Mouse (Mus musculus) central nervous system, embryonic 11.5 days (tissue): ENCODE data around the gene Clpp. TPM values are rescaled to one million over a fixed set of nuclear protein-coding genes. Genes with fewer than 3 reads are reported as not detected.

Experiments used
- polyA plus RNA-seq: library from polyadenylated mRNA; depleted of rRNA; stranded (reverse); fragments of >200 nt; gene quantifications from 2 replicates; pipeline ENCODE4 v1.2.3, GENCODE M21; 2012; rRNA removed

The Clpp gene
- 96.5 and 130 TPM in 2 replicates for polyA plus RNA-seq

GRCm38 (mm10) chr17:56990115-56990746 is at the start of gene Clpp:
TSS of gene Clpp (plus strand) at chr17:56990305.

DNA sequence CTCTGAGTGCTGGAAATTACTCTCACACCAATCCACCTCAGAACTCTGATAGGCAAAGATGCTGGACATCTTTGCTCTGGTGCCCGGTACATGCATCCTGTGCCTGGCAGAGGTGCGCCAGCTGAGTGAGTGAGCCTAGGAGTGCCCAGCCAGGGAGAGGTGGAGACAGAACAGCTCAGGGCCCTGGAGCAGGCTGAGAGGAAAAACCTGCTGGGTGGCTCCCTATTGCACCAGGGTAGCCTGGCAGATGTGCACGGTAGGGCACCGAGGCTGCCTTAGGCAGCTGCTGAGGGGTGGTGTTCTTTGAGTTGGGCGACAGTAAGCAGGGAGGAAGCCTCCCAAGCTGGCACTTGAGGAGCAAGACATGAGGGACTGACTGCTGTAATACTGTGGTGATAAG is 8.1 kb upstream of the Clpp start, which contains the start of gene Acer1:
TSS of gene Acer1 (minus strand) at position 114 of the 400 bp plus-strand sequence.

GRCm38 (mm10) chr17:56997029-56997667 is 7.0 kb downstream of the Clpp start, which contains the start of gene Alkbh7:
TSS of gene Alkbh7 (plus strand) at chr17:56997339.

GRCm38 (mm10) chr17:56999968-57000609 is 10.0 kb downstream of the Clpp start, which contains the start of gene Pspn:
TSS of gene Pspn (minus strand) at chr17:57000018.

DNA sequence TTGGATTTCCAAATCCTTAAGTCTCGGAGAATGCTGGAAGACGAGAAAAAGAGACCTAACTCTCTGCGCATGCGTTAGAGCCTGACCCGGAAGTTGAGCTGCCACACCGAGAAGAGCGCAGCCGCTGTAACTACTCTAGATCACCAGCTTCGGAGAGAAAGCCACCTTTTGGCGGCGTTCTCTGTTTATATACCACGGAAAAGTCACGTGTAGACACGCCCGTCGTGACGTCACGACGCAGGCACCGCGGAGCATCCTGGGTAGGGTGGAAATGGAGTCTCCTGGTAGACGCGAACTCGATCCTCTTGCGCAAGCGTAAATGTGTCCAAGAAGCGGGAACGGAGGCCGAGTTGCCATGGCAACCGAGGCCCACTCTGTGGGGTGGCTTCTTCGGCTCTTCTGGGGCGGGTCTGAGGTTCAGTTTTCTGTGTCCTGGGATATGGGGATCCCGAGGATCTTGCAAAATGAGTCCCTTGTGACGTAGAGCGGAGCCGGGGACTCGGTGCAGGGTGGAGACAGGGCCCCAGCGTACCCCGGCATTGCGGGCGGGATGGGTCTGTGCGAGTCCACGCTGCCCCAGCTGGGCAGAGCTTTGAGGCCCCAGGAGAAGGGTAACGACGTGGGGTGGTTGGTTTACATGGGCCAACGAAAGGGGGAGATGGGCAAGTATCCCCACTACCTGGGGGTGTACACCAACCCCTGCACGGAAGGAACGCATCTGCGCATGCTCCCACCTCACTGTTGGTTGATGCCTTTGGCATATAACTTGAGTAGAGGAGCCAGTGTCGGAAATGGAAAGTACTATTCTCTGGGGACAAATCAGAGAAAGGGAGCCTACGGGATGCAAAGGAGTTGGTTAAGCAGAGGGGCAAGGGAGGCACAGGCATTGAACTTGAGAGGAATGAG is 21.4 kb downstream of the Clpp start, which contains the start of the genes Gtf2f1 and Gm17949:
TSS of gene Gtf2f1 (minus strand) at position 53 of the 906 bp plus-strand sequence.
TSS of gene Gm17949 (plus strand) at position 234 of the 906 bp plus-strand sequence.

GRCm38 (mm10) chr17:57030931-57031660 is 41.0 kb downstream of the Clpp start, which contains the start of gene Khsrp:
TSS of gene Khsrp (minus strand) at chr17:57031522.

GRCm38 (mm10) chr17:57041554-57041953 is 51.4 kb downstream of the Clpp start, which contains the start of gene Slc25a41:
TSS of gene Slc25a41 (minus strand) at chr17:57041654.

Other genes with a start within 250 kb of the Clpp start
- gene Nrtn, start 232.8 kb upstream of the Clpp start, polyA plus RNA-seq: 6.7 and 11.9 TPM in 2 replicates
- gene Dus3l, start 225.5 kb upstream of the Clpp start, polyA plus RNA-seq: 71.6 and 85.6 TPM in 2 replicates
- gene Prr22, start 220.1 kb upstream of the Clpp start, polyA plus RNA-seq: 3.1 and 3.6 TPM in 2 replicates
- 7.5 and 8.4 TPM in 2 replicates for gene Rfx2, start 159.3 kb upstream of the Clpp start, polyA plus RNA-seq
- not detected in 2 replicates for gene Acsbg2, start 115.9 kb upstream of the Clpp start, polyA plus RNA-seq
- gene 1700061G19Rik, start 114.8 kb upstream of the Clpp start, polyA plus RNA-seq: 0.04 TPM in 1 of 2 replicates, not detected in the other
- 95.9 and 103 TPM in 2 replicates for gene Mllt1, start 54.9 kb upstream of the Clpp start, polyA plus RNA-seq
- gene Acer1, start 8.2 kb upstream of the Clpp start, polyA plus RNA-seq: not detected in 2 replicates
- 22.3 and 23.3 TPM in 2 replicates for gene Alkbh7, start 7.0 kb downstream of the Clpp start, polyA plus RNA-seq
- gene Pspn, start 9.7 kb downstream of the Clpp start, polyA plus RNA-seq: 0.17 TPM in 1 of 2 replicates, not detected in the other
- gene Gtf2f1, start 21.0 kb downstream of the Clpp start, polyA plus RNA-seq: 82.8 and 142 TPM in 2 replicates
- 0.05 and 0.08 TPM in 2 replicates for gene Gm17949, start 21.2 kb downstream of the Clpp start, polyA plus RNA-seq
- 132 and 136 TPM in 2 replicates for gene Khsrp, start 41.2 kb downstream of the Clpp start, polyA plus RNA-seq
- not detected in 2 replicates for gene Slc25a41, start 51.3 kb downstream of the Clpp start, polyA plus RNA-seq
- 0.85 and 1.8 TPM in 2 replicates for gene Crb3, start 68.8 kb downstream of the Clpp start, polyA plus RNA-seq
- gene Slc25a23, start 69.6 kb downstream of the Clpp start, polyA plus RNA-seq: 28.0 and 35.7 TPM in 2 replicates
- gene Dennd1c, start 88.2 kb downstream of the Clpp start, polyA plus RNA-seq: 3.9 and 5.1 TPM in 2 replicates
- 70.7 and 72.5 TPM in 2 replicates for gene Tubb4a, start 97.5 kb downstream of the Clpp start, polyA plus RNA-seq
- gene Tnfsf9, start 115.0 kb downstream of the Clpp start, polyA plus RNA-seq: 6.2 and 6.5 TPM in 2 replicates
- 0.20 and 0.22 TPM in 2 replicates for gene Cd70, start 159.5 kb downstream of the Clpp start, polyA plus RNA-seq
- 0.35 TPM in 2 replicates for gene Tnfsf14, start 203.9 kb downstream of the Clpp start, polyA plus RNA-seq
- 2.6 and 3.3 TPM in 2 replicates for gene C3, start 237.8 kb downstream of the Clpp start, polyA plus RNA-seq